Mouse (Mus musculus): ENCODE measurements around the gene Pitpnc1. TPM values are rescaled to one million over a fixed set of nuclear protein-coding genes. Genes with fewer than 3 reads are reported as not detected.

Pitpnc1 gene
- polyA plus RNA-seq, 1 experiment = 14.0 TPM

DNA sequence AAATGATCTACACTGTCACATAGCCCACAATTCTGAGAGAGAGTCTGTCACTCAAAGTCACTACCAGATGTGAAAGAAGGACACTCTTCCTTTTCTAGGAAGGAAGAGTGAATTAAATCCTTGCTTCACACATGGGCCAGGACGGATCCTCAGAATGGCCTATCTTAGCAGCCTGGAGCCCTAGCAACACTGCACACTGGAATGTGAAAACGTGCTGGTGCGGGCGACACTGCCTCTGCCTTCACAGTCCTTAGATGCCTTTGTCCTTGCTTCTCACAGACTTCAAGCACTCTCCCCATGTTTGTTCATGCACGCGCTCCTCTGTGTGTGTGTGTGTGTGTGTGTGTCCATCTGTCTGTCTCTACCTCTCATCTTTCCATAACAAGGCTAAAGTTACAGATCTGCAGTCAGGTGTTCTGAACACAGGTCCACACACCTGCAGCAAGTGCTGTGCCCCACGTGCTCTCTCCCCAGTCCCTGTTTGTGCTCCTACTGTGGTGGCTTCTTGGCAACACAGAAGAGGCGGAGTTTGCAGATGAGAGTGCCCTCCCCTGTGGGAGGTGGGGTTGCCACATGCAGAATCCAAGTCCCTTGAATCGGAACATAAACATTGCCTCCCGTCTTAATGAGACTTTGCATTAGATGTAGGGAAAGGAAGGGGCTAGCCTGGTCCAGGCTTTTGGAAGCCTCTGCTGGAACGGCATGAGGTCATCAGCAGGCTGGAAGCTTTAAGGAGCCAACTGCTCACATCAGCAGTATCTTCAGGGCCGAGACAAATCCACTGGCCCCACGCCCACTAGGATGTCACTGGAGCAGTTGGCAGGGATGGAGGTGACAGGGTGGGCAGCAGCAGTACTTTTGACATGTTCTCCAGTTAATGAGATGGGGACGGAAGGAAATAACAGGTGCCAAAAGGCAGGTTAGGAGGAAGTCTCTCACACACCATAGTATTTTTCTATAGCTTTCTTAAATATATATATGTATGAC is 144.5 kb downstream of the Pitpnc1 start:
- no peak overlapping the region for H3K27ac ChIP-seq (ENCODE audit: control insufficient read depth, insufficient read depth, low read depth, low read length, poor library complexity)
- WGBS = 85% methylated on average over 14 of the region's 14 CpGs
- H3K4me3 ChIP-seq (replicated peaks; ENCODE audit: control insufficient read depth, low read depth, low read length) = no peak overlapping the region
- TF ChIP-seq CTCF (IDR thresholded peaks at IDR 0.05; ENCODE audit: control insufficient read depth, insufficient read depth, low read length) (no peak), POLR2A (IDR thresholded peaks at IDR 0.05; ENCODE audit: borderline replicate concordance, control insufficient read depth, low read depth, low read length) (no peak)
- H3K4me1 ChIP-seq (ENCODE audit: control insufficient read depth, insufficient read depth, low read length) = no peaks in the 10 kb centered on the region

DNA sequence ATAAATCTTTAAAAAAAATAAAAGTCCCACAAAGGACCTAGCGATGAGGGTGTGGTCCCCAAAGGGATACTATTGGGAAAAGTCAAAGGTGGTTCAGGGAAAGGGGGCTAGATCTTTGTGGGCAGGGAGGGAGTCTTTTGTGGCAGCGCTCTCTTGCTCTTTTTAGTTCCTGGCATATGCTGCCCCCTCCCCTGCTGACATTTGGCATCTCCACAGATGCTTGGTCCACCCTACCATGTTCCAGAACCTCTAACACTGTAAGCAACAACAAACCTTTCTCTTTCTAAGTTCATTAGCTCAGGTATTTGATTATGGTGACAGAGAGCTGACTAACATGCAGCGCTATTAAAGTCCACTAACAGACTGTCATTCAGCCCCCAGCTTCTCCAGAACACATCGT is 145.3 kb downstream of the Pitpnc1 start:
- Histone ChIP-seq H3K27ac (ENCODE audit: control insufficient read depth, insufficient read depth, low read depth, low read length, poor library complexity) (no peak overlapping the region), H3K4me3 (replicated peaks; ENCODE audit: control insufficient read depth, low read depth, low read length) (no peak overlapping the region), H3K4me1 (ENCODE audit: control insufficient read depth, insufficient read depth, low read length) (no peaks in the 10 kb centered on the region)
- TF ChIP-seq CTCF (IDR thresholded peaks at IDR 0.05; ENCODE audit: control insufficient read depth, insufficient read depth, low read length) (no peak), POLR2A (IDR thresholded peaks at IDR 0.05; ENCODE audit: borderline replicate concordance, control insufficient read depth, low read depth, low read length) (no peak)
- WGBS = 90% methylated on average over 4 of the region's 4 CpGs

DNA sequence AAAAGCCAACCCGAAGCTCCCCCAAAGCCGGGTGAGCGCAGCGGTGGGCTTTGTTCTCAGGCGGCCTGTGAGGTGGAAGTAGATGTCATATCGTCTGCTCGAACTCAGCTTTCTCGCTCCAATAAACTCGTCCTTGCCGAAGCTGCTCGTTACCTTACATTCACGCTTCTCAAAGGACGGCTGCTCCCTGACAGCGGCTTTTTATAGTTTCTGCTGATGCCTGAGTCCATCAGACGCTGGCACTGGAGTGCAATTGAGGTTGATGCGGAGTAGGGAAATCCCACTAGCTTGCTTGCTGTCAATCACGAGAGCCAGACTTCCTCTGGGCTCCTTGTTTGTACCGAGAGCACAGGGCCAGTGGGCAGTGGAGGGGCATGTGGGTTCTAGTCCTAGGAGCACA is 147.3 kb downstream of the Pitpnc1 start:
- 85% methylated on average over 18 of the region's 18 CpGs for WGBS
- H3K4me1 ChIP-seq (ENCODE audit: control insufficient read depth, insufficient read depth, low read length) = no peaks in the 10 kb centered on the region
- no peak overlapping the region for H3K27ac ChIP-seq (ENCODE audit: control insufficient read depth, insufficient read depth, low read depth, low read length, poor library complexity)
- TF ChIP-seq POLR2A (IDR thresholded peaks at IDR 0.05; ENCODE audit: borderline replicate concordance, control insufficient read depth, low read depth, low read length) (no peak), CTCF (IDR thresholded peaks at IDR 0.05; ENCODE audit: control insufficient read depth, insufficient read depth, low read length) (no peak)
- H3K4me3 ChIP-seq (replicated peaks; ENCODE audit: control insufficient read depth, low read depth, low read length) = no peak overlapping the region

DNA sequence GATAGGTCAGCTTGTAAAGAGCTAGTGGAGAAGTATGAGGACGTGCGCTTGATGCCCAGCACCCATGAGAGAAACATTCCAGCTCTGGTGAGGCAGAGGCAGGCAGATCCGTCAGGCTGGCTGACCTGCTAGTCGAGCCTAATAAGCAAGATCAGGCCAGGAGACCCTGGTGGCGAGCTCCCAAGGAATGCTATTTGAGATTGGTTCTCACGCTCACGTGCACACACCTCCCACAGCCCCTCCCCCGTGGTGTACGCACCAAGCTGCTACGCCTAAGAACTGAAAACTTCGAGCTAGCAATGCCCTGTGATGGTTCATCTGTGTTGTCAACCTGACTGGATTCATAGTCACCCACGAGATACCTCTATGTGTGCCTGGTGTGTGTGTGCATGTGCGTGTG is 148.3 kb downstream of the Pitpnc1 start:
- Histone ChIP-seq H3K4me1 (ENCODE audit: control insufficient read depth, insufficient read depth, low read length) (no peaks in the 10 kb centered on the region), H3K27ac (ENCODE audit: control insufficient read depth, insufficient read depth, low read depth, low read length, poor library complexity) (no peak overlapping the region), H3K4me3 (replicated peaks; ENCODE audit: control insufficient read depth, low read depth, low read length) (no peak overlapping the region)
- TF ChIP-seq POLR2A (IDR thresholded peaks at IDR 0.05; ENCODE audit: borderline replicate concordance, control insufficient read depth, low read depth, low read length) = no peak
- no peak for TF ChIP-seq CTCF (IDR thresholded peaks at IDR 0.05; ENCODE audit: control insufficient read depth, insufficient read depth, low read length)
- 94% methylated on average over 13 of the region's 13 CpGs for WGBS

DNA sequence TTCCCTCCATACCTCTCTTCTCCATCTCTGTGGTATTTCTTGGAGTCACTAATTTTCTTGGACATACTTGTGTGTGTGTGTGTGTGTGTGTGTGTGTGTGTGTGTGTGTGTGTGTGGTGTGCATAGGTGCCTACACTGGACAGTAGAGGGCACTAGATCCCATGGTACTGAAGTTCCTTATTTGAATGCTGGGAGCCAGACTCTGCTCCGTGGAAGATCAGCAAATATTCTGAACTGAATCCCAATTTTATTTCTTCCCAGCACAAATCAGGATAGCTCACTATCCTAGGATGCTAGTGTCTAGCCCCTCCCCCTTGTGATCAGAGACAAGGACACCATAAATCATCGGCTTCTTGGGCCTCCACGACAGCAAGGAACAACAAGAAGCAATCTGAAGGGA is 148.7 kb downstream of the Pitpnc1 start:
- no peaks in the 10 kb centered on the region for H3K4me1 ChIP-seq (ENCODE audit: control insufficient read depth, insufficient read depth, low read length)
- no peak for TF ChIP-seq CTCF (IDR thresholded peaks at IDR 0.05; ENCODE audit: control insufficient read depth, insufficient read depth, low read length)
- no peak for TF ChIP-seq POLR2A (IDR thresholded peaks at IDR 0.05; ENCODE audit: borderline replicate concordance, control insufficient read depth, low read depth, low read length)
- WGBS = 96% methylated on average over 3 of the region's 3 CpGs
- no peak overlapping the region for H3K4me3 ChIP-seq (replicated peaks; ENCODE audit: control insufficient read depth, low read depth, low read length)
- no peak overlapping the region for H3K27ac ChIP-seq (ENCODE audit: control insufficient read depth, insufficient read depth, low read depth, low read length, poor library complexity)

DNA sequence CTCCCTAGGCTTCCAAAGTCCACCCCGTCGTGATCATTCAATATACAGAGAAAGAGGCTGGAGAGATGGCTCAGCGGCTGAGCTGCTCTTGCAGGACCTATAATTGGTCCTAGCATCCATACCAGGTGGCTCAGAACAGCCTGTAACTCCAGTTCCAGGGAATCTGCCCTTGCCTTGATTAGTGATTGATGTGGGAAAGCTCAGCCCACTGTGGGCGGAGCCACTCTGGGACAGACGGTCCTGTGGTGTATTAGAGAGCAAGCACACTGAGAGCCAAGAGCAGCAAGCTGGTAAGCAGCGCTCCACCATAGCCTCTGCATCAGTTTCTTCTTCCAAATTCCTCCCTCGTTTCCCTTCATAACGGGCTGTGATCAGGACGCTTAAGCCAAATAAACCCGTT is 150.6 kb downstream of the Pitpnc1 start:
- TF ChIP-seq POLR2A (IDR thresholded peaks at IDR 0.05; ENCODE audit: borderline replicate concordance, control insufficient read depth, low read depth, low read length) = no peak
- no peak for TF ChIP-seq CTCF (IDR thresholded peaks at IDR 0.05; ENCODE audit: control insufficient read depth, insufficient read depth, low read length)
- H3K4me3 ChIP-seq (replicated peaks; ENCODE audit: control insufficient read depth, low read depth, low read length) = no peak overlapping the region
- 87% methylated on average over 10 of the region's 10 CpGs for WGBS
- H3K4me1 ChIP-seq (ENCODE audit: control insufficient read depth, insufficient read depth, low read length) = no peaks in the 10 kb centered on the region
- no peak overlapping the region for H3K27ac ChIP-seq (ENCODE audit: control insufficient read depth, insufficient read depth, low read depth, low read length, poor library complexity)

DNA sequence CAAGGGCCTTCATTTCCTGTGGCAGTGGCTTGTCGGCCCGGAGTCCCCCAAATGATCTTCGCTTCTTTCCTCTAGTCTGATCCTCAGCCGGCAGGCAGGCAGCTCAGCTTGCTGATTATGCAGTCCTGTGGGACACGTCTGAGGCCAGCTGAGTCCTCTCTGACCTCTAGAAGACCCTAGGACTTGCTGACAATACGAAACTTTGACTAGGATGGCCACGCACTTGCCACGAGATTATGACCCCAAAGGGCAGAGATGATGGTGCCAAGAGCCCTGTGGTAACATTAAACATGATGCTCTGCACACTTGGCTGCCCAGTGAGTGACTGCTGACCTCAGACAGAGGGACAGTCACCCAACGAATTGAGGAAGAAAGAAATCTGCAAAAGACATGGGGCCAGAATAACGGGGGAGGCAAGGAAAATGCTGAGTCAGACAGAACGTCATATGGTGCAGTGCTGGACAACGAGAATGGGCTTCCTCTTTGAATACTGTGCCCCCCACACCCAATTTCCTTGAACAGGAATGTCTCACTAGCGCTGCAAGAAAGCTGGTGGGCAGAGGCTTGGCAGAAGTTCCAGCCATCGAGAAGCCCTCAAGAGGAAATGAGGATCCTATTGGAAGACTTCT is 152.7 kb downstream of the Pitpnc1 start:
- no peak overlapping the region for H3K27ac ChIP-seq (ENCODE audit: control insufficient read depth, insufficient read depth, low read depth, low read length, poor library complexity)

DNA sequence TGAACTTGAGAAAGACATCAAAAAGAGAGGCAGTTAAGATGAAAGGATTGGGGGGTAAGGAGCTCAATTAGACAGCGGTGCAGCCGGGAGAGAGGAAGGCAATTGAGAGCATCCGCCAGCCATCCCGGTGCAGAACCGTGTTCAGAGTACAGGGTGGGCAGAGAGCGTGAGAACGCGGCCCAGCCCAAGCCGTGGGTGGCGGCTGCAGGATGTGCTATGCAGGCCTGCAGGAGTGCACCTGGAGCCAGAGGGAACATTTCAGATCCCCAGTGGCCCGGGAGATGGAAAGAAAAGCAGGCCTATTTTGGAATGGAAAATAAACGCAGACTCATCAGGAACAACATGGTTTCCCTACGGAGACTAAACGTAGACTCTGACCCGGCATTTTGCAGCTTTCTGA is 155.0 kb downstream of the Pitpnc1 start:
- no peak for TF ChIP-seq CTCF (IDR thresholded peaks at IDR 0.05; ENCODE audit: control insufficient read depth, insufficient read depth, low read length)
- TF ChIP-seq POLR2A (IDR thresholded peaks at IDR 0.05; ENCODE audit: borderline replicate concordance, control insufficient read depth, low read depth, low read length) = no peak
- no peak overlapping the region for H3K4me3 ChIP-seq (replicated peaks; ENCODE audit: control insufficient read depth, low read depth, low read length)
- WGBS = 95% methylated on average over 15 of the region's 15 CpGs
- H3K27ac ChIP-seq (ENCODE audit: control insufficient read depth, insufficient read depth, low read depth, low read length, poor library complexity) = no peak overlapping the region
- H3K4me1 ChIP-seq (ENCODE audit: control insufficient read depth, insufficient read depth, low read length) = no peaks in the 10 kb centered on the region; the same call in 1 of the 2 replicates

More for the DNA sequence above, 152.7 kb downstream of the Pitpnc1 start:
- no peak overlapping the region for H3K4me3 ChIP-seq (replicated peaks; ENCODE audit: control insufficient read depth, low read depth, low read length)
- no peak for TF ChIP-seq CTCF (IDR thresholded peaks at IDR 0.05; ENCODE audit: control insufficient read depth, insufficient read depth, low read length)
- TF ChIP-seq POLR2A (IDR thresholded peaks at IDR 0.05; ENCODE audit: borderline replicate concordance, control insufficient read depth, low read depth, low read length) = no peak
- no peaks in the 10 kb centered on the region for H3K4me1 ChIP-seq (ENCODE audit: control insufficient read depth, insufficient read depth, low read length)
- WGBS = 50% methylated on average over 14 of the region's 14 CpGs

Data from bone marrow, adult 2 months (tissue).